Comparison of ENCODE assay signal across 7 mouse cellular contexts in the genomic region with DNA sequence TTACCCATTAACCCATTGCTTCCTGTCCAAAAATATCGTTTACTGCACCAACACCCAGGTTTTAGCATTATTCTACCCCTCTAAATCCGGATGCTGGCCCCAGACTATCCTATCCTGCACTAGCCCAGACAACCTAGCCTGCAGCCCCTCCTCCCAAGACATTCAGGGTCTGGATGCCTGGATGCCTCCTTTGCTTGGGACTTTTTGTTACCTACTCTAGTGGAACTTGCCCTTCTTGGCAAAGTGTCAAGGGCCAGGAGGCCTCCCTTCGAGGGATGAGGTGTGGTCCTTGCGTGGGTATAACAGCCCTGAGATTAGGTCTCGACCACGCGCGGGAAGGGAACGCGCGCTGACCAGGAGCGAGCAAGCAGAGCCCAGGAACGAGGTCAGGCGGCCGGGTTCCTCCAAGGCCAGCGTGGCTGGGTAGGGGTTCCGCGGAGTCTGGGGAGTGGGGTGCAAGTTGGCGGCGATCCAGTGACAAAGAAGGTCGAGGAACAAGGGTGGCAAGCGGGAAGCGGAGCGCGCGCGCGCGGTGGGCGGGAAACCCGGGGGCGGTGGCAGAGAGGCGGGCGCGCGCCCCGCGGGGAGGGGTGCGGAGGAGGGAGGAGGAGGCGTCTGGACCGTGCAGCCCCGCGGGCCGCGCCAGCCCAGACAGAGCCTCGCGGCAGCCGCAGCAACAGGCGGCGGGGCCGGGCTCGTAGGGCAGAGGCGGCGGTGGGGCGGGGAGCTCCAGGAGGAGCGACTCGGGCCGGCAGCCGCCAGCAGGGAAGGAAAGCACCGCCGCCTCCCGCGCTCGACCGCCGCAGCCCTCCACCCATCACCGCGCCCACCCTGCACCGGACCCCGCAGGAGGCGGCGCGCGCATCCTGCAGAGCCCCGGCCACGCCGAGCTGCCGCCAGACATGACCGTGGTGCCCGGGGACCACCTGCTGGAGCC. TPM values are rescaled to one million over a fixed set of nuclear protein-coding genes. Genes with fewer than 3 reads are reported as not detected.
DNase-seq lines count a peak whose midpoint lies in the region; ATAC-seq and TF ChIP-seq lines count a peak whose summit lies in the region.

A gene (plus strand): TSS at position 649 of the 937 bp plus-strand sequence.

- H3K27ac ChIP-seq in intestine, postnatal 0 days (ENCODE audit: low read depth, low read length) = no peak within 1 kb of the TSS
- H3K27ac ChIP-seq in limb, embryonic 15.5 days = peak within 1 kb of the TSS; percentile 47; the same call in 1 of the 2 replicates
- H3K27ac ChIP-seq in midbrain, embryonic 16.5 days (ENCODE audit: low read length) = peak within 1 kb of the TSS; percentile 92

- peak; percentile 78 for DNase-seq in adrenal gland, postnatal 14 days
- peak; percentile 91 for DNase-seq in embryo, embryonic 11 days
- peak; percentile 38 to 74 for DNase-seq in spleen, postnatal 10 days (ENCODE audit: low spot score in 2 of 2)

- H3K36me3 ChIP-seq in intestine, postnatal 0 days (ENCODE audit: control insufficient read depth, insufficient read depth) = no peaks in the 10 kb centered on the region
- no peaks in the 10 kb centered on the region for H3K36me3 ChIP-seq in limb, embryonic 15.5 days
- H3K36me3 ChIP-seq in midbrain, embryonic 16.5 days (ENCODE audit: control insufficient read depth, insufficient read depth, low read length) = no peaks in the 10 kb centered on the region

- WGBS in intestine, postnatal 0 days = 2% methylated on average over 51 of the region's 80 CpGs
- WGBS in limb, embryonic 15.5 days = under 1% methylated on average over 51 of the region's 80 CpGs
- under 1% methylated on average over 24 of the region's 80 CpGs for WGBS in midbrain, embryonic 16.5 days

- peak within 1 kb of the TSS; percentile 94 for H3K4me2 ChIP-seq in intestine, postnatal 0 days (replicated peaks; ENCODE audit: low read depth)
- peak within 1 kb of the TSS; percentile 97 for H3K4me2 ChIP-seq in limb, embryonic 15.5 days
- H3K4me2 ChIP-seq in midbrain, embryonic 16.5 days (ENCODE audit: low read length) = peak within 1 kb of the TSS; percentile 78

- peak within 1 kb of the TSS; percentile 42 for H3K9ac ChIP-seq in intestine, postnatal 0 days (ENCODE audit: low read depth, low read length)
- peak within 1 kb of the TSS; percentile 61 for H3K9ac ChIP-seq in limb, embryonic 15.5 days
- peak within 1 kb of the TSS; percentile 93 for H3K9ac ChIP-seq in midbrain, embryonic 16.5 days (ENCODE audit: low read depth, low read length)

- no peaks in the 10 kb centered on the region for H3K4me1 ChIP-seq in intestine, postnatal 0 days (replicated peaks; ENCODE audit: control insufficient read depth, insufficient read depth, low read length)
- H3K4me1 ChIP-seq in limb, embryonic 15.5 days = peaks cover 17% of the 10 kb centered on the region
- H3K4me1 ChIP-seq in midbrain, embryonic 16.5 days (ENCODE audit: control insufficient read depth, insufficient read depth, low read length) = peaks cover 31% of the 10 kb centered on the region

- TF ChIP-seq CTCF in intestine, postnatal 0 days (IDR thresholded peaks at IDR 0.05; ENCODE audit: low read depth) = no peak

- peak within 1 kb of the TSS; percentile 67 for H3K4me3 ChIP-seq in intestine, postnatal 0 days (ENCODE audit: low read depth, low read length)
- H3K4me3 ChIP-seq in limb, embryonic 15.5 days = peak within 1 kb of the TSS; percentile 67
- peak within 1 kb of the TSS; percentile 84 for H3K4me3 ChIP-seq in midbrain, embryonic 16.5 days (ENCODE audit: low read depth, low read length)

- ATAC-seq in granulocyte monocyte progenitor cell, adult 5-6 weeks (replicated peaks; ENCODE audit: poor library complexity, severe bottlenecking) = peak; percentile 31
- ATAC-seq in intestine, postnatal 0 days = peak; percentile 76
- ATAC-seq in limb, embryonic 15.5 days (ENCODE audit: insufficient number of reproducible peaks, low FRiP score, low TSS enrichment, low read depth) = peak; percentile 91
- ATAC-seq in midbrain, embryonic 16.5 days = peak; percentile 94

- no peaks in the 10 kb centered on the region for H3K9me3 ChIP-seq in intestine, postnatal 0 days (ENCODE audit: control insufficient read depth)
- no peaks in the 10 kb centered on the region for H3K9me3 ChIP-seq in limb, embryonic 15.5 days
- H3K9me3 ChIP-seq in midbrain, embryonic 16.5 days (replicated peaks; ENCODE audit: control insufficient read depth, low read length, poor library complexity, severe bottlenecking) = no peaks in the 10 kb centered on the region

- peaks cover 27% of the 10 kb centered on the region for H3K27me3 ChIP-seq in intestine, postnatal 0 days (replicated peaks; ENCODE audit: control insufficient read depth, insufficient read depth, low read length)
- H3K27me3 ChIP-seq in limb, embryonic 15.5 days = peaks cover 15% of the 10 kb centered on the region; the same call in 1 of the 2 replicates
- no peaks in the 10 kb centered on the region for H3K27me3 ChIP-seq in midbrain, embryonic 16.5 days (ENCODE audit: control insufficient read depth, insufficient read depth, low read depth, low read length)

RNA-seq across cellular contexts. Expression of the gene that starts here (rescaled TPM):
- total RNA-seq in adrenal gland, postnatal 14 days (2021) = 0.74 and 2.9 TPM in 2 replicates
- 8.4 and 15.0 TPM in 2 replicates for total RNA-seq in granulocyte monocyte progenitor cell, adult 5-6 weeks (2014; fragmentation: Nextera tagmentation)
- total RNA-seq in granulocyte monocyte progenitor cell, adult 5-6 weeks (2017) = 4.4 and 5.1 TPM in 2 replicates
- 0.13 and 0.29 TPM in 2 replicates for polyA plus RNA-seq in intestine, postnatal 0 days (2015; fragmentation: Nextera tagmentation; extraction: Ambion mirVana)
- polyA plus RNA-seq in limb, embryonic 15.5 days (2015; fragmentation: Nextera tagmentation; extraction: Ambion mirVana) = 1.1 and 1.5 TPM in 2 replicates
- 16.0 and 17.8 TPM in 2 replicates for polyA plus RNA-seq in midbrain, embryonic 16.5 days (2015; fragmentation: Nextera tagmentation; extraction: Ambion mirVana)

Comparison
In these comparisons a context has a peak if more than half of its experiments do, and no peak if none do; other contexts are left out.
1. Peak in ATAC-seq, H3K4me3 ChIP-seq, H3K9ac ChIP-seq and H3K4me2 ChIP-seq in intestine, postnatal 0 days; RNA of the gene not detected or under 1 TPM.
2. ATAC-seq: peak in every context shown above with its lines; median percentile 94 in midbrain, embryonic 16.5 days; 91 in limb, embryonic 15.5 days; 76 in intestine, postnatal 0 days; 31 in granulocyte monocyte progenitor cell, adult 5-6 weeks.
3. H3K9ac ChIP-seq: peak in every context shown above with its lines; median percentile 93 in midbrain, embryonic 16.5 days; 61 in limb, embryonic 15.5 days; 42 in intestine, postnatal 0 days.